Mouse (Mus musculus): Measurements from ENCODE around the gene Ada.
"Not testable (repeated sequence)": the region's sequence is repeated elsewhere in the genome, so short reads cannot be mapped to it uniquely, and the experiment has no call there.

Ada gene

DNA sequence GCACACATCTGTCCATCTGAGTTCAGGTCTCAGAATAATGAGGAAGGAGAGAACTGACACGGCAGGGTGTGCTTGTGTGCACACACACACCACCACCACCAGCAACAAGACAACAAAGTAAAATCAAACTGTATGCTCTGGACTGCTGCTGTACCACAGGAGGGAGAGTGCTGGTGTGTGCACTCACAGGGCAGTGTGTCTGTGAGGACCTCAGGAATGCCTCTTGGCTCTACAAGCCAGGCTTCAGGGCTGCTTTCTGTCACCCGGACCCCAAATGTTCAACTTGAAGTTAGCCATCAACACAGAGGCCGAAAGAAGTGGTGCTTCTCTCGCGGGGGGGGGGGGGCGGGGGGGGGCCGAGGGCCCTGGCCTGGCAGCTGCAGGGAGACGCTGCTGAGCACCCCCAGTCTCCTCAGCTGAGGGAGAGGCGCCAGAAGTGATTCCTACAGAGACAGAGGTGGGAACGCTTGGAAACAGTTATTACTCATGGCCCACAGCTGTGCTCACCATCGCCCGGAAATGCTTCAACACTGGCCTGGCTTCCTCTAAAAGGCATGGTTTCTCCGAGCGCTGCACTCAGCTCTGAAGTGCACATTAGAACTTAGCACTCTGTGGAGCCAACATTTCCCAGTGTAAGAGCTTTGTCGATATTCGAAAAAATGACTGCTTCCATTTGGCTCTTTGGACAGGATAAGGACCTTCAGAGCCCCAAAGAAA lies 52.1 kb downstream of the Ada start:
- peak; percentile 77 for DNase-seq (ENCODE audit: low read depth, low spot score)

DNA sequence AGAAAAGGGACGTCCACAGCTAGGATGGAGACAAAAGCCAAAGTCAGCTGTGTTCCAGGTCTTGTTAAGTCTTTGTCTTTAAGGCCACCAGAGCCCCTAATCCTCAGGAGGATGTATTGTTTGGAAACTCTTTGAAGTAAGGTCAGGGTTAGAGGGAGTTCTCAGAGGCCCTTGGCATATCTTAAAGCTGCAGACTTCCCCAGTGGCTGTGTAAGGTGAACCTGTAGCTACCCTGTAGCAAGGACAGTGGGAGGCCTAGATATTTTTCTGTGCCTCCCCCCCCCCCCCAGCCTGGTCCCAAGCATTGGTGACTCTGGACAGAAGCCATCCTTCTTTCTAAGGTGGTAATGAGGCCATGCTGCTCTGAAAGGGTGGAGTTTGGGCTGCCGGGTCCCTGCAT lies 53.3 kb downstream of the Ada start:
- DNase-seq (ENCODE audit: low read depth, low spot score), result no peak

GRCm38 (mm10) chr2:163693716-163694314 lies 56.2 kb downstream of the Ada start:
- DNase-seq (ENCODE audit: low read depth, low spot score), result peak; percentile 83

GRCm38 (mm10) chr2:163692873-163693612 lies 57.0 kb downstream of the Ada start:
- DNase-seq (ENCODE audit: low read depth, low spot score), result no peak

DNA sequence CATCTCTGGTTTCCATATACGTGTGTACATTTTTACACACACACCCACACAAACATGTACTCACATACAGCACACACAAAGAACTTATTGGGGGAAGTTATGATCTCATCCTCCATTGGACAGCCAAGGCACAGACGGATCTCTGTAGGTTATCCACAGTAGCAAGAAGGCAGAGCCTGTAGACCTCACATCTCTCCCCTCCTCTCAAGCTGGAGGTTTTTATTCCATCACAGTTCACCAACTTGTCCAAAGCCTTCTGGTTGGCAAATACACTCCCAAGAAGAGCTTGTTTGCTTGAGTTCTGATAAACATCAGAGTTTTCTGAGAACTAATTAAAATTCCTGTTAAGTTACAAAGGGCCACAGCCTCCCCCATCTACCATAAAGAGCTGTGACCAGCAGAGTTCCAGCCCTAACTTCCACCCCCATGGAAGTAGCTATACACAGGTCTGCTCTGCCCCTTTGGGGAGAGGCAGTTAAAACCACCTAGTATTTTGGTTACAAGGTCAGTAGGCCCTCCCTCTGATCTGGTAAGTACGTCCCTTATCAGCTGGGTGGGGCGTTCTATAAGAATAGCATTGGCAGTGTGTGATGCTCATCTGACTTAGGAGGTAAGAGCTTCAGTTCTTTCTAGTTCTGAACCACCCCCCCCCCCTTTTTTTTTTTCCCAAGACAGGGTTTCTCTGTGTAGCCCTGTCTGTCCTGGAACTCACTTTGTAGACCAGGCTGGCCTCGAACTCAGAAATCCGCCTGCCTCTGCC lies 58.0 kb downstream of the Ada start:
- DNase-seq (ENCODE audit: low read depth, low spot score), result no peak

- peak; percentile 69 for DNase-seq (ENCODE audit: low read depth, low spot score)
Measured at GRCm38 (mm10) chr2:163690409-163691304, 59.4 kb downstream of the Ada start.

- DNase-seq (ENCODE audit: low read depth, low spot score), result no peak
Measured at GRCm38 (mm10) chr2:163689771-163690170, 60.3 kb downstream of the Ada start.

DNA sequence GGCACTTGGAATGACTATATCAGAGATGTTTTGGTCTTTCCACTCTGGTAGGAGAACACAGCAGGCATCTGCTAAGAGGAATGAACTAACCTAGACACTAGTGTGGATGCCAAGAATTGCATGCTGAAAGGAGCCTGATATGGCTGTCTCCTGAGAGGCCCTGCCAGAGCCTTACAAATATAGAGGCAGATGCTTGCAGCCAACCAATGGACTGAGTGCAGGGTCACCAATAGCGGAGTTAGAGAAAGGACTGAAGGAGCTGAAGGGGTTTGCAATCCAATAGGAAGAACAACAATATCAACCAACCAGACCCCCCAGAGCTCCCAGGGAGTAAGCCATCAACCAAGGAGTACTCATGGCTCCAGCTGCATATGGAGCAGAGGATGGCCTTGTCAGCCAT lies 61.7 kb downstream of the Ada start:
- DNase-seq (ENCODE audit: low read depth, low spot score), result not testable (repeated sequence)

DNA sequence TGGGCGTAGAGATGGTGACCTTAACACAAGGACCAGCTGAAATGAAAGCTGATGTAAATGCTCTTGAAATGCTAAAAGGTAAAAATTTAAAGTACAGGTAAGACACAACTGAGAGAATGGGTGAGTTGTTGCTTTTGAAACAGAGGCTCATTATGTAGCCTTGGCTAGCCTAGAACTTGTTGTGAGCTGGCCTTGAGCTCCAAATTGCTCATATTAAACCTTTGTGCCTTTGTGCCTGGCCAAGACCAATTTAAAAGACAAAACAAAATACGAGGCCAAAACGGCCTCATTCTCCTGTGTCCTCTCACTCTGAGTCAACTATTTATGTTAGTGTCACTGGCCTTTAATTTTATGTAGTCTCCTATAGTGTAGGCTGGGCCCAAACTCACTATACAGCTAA lies 63.2 kb downstream of the Ada start:
- DNase-seq (ENCODE audit: low read depth, low spot score), result no peak

DNA sequence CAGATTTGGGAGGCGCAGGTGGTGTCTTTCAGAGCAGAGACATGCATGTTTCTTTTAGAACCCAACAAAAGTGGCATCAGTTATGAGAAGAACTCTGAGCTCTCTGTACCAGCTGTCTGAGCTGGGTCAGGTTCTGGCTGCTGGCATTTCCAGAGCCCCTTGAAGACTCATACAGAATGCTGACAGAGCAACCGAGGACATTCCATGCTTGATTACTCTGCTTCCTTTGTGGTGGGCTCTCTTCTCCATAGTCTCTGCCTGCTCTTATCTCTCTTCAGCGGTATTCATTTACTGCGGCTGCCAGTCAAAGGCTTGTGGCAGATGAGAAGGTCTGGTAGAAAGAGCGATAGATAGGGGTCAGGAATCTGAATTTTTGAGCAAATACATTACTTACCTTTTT lies 63.8 kb downstream of the Ada start:
- no peak for DNase-seq (ENCODE audit: low read depth, low spot score)

DNA sequence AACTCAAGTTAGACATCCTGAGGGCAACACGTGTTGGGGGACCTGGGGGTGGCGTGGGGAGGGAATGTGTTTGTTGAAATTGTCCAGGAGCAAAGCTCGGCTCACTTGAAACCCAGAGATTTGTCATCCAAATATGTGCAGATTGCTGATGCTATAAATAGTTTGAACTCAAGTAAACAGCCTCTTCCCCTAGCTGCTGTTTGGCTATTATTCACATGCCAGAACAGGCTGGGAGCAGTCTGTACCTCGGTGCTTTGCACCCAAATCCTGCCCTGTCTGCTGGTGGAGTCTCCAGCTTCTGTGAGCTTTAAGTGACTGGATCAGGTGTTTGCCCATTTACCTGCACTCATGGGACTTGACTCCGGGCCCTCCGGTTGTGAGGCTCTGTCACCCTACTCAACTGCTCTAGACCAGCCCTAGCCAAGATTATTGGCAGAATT lies 64.3 kb downstream of the Ada start:
- peak; percentile 95 for DNase-seq (ENCODE audit: low read depth, low spot score)

DNA sequence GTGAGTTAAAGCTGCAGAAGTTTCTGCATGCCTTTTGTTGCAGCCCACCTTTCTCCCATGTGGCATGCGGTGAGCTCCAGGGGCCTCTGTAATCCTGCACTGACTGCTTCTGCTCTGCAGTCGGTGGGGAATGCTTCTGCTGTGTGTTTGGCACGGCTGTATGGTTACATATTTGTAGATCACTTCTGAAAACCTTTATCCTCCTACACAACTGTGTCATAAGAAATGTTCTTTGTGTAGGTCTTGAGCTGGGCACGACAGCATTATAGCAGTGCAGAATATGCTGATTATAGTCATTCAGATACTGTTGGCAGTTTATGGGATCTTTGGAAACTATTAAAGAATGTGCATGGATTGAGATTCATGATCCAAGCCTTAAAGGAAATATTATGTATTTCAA lies 64.8 kb downstream of the Ada start:
- DNase-seq (ENCODE audit: low read depth, low spot score), result peak; percentile 71

DNA sequence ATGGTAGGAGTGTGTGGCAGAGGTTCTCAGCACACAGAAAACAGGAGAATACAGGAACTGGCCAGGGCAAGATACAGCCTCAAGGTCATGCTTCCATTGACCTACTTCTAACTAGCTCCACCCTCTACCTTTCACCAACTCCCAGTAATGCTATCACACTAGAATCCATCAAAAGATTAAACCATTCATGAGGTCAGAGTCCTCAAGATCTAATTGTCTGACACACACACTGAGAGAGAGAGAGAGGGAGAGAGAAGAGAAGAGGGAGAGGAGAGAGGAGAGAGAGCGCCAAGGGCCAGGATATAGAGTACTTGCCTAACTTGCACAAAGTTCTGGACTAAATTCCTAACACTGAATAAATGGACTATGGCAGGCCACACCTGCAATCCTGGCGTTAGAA lies 67.7 kb downstream of the Ada start:
- no peak for DNase-seq (ENCODE audit: low read depth, low spot score)

GRCm38 (mm10) chr2:163676745-163677144 lies 73.3 kb downstream of the Ada start:
- no peak for DNase-seq (ENCODE audit: low read depth, low spot score)
